Mouse (Mus musculus) heart, adult 2 months (tissue): Measurements from ENCODE around the gene Gm20696. TPM values are rescaled to one million over a fixed set of nuclear protein-coding genes. Genes with fewer than 3 reads are reported as not detected.

ENCODE experiments used
- DNase-seq, 2 experiments: peaks; one replicate each; pipeline ENCODE4 v3.0.0; 2021
- H3K27ac ChIP-seq: fragments of 200-600 bp; 2 replicates; pipeline ENCODE4 v1.8.1; 2022
- H3K27me3 ChIP-seq: fragments of 200-500 bp; 2 replicates; pipeline ENCODE4 v1.6.1; 2012; ENCODE audit warnings: mild to moderate bottlenecking, low read length, inconsistent platforms, mixed read lengths; ENCODE audit not compliant: control insufficient read depth, insufficient read depth
- H3K36me3 ChIP-seq: fragments of 200-500 bp; 2 replicates; pipeline ENCODE4 v1.6.1; 2012; ENCODE audit warnings: low read length, inconsistent platforms; ENCODE audit not compliant: control insufficient read depth, insufficient read depth
- H3K4me1 ChIP-seq: fragments of 200-500 bp; 2 replicates; pipeline ENCODE4 v1.6.1; 2011; ENCODE audit warnings: low read length; ENCODE audit not compliant: control insufficient read depth, insufficient read depth
- H3K4me3 ChIP-seq: fragments of 200-600 bp; 2 replicates; pipeline ENCODE4 v1.8.1; 2022
- H3K79me2 ChIP-seq: fragments of 200-500 bp; replicated peaks from 2 replicates; pipeline ENCODE4 v1.6.1; 2012; ENCODE audit warnings: mild to moderate bottlenecking, inconsistent platforms, low read length, moderate library complexity, mixed read lengths; ENCODE audit not compliant: control insufficient read depth, insufficient read depth
- H3K9ac ChIP-seq: fragments of 200-500 bp; 2 replicates; pipeline ENCODE4 v1.6.1; 2012; ENCODE audit warnings: low read depth, mild to moderate bottlenecking, control low read depth, inconsistent platforms, low read length, mixed read lengths
- CTCF ChIP-seq: fragments of 200-600 bp; IDR thresholded peaks from 2 replicates; pipeline ENCODE4 v1.8.1; 2022; ENCODE audit warnings: antibody characterized with exemption, mild to moderate bottlenecking, moderate library complexity
- EP300 ChIP-seq: fragments of 200-500 bp; IDR thresholded peaks from 2 replicates; pipeline ENCODE4 v1.6.1; 2011; ENCODE audit warnings: low read depth, low read length, control low read depth; ENCODE audit not compliant: insufficient read depth
- POLR2A ChIP-seq: fragments of 200-500 bp; IDR thresholded peaks from 2 replicates; pipeline ENCODE4 v1.6.1; 2011; ENCODE audit warnings: mild to moderate bottlenecking, low read depth, low read length, control low read depth; ENCODE audit not compliant: insufficient read depth
- WGBS: fragments of 180-500 bp; shearing (Covaris S2); methylation state at CpG from one replicate; pipeline ENCODE4 v1.1.7; 2018; 5-methylcytosine and 5-hydroxymethylcytosine counted together
- intact Hi-C: fragments of 180-260 bp; cut with DNase I; formaldehyde crosslinking; loops from one replicate; pipeline ENCODE4 v1.15.1; 2025
- polyA plus RNA-seq: library from polyadenylated mRNA; depleted of rRNA; stranded (reverse); fragments of >200 nt; gene quantifications from 2 replicates; pipeline ENCODE4 v1.2.3, GENCODE M21; 2012
- total RNA-seq, 2 experiments: library from RNA; stranded (reverse); gene quantifications; 2 replicates each; pipeline ENCODE4 v1.2.3; 2021

The Gm20696 gene
- total and polyA plus RNA-seq, 3 experiments: 0.61 to 1.7 (median 1.4) TPM

DNA sequence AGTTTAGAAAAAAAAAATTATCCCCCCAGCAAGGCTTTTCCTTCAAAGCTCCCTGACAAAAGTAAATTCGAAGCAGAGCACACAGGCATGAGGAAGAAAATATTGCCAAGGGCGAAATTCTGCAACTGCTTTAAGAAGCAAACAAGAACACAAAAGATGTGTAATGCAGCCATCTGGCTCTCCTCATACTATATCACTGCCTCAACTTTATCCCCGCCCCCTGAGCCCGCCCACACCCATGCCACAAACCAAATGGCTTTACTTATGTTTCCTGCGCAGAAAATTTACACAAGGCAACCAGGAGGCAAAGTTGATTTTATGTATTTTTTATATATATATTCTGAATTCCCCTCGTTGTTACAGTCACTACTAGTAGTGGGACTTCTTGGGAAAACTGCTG, 396.7 kb downstream of the Gm20696 start:
- H3K27ac ChIP-seq: no peak overlapping the region
- H3K4me1 ChIP-seq: peaks cover 7% of the 10 kb centered on the region
- TF ChIP-seq POLR2A (no peak), CTCF (no peak), EP300 (no peak)
- no peak for DNase-seq
- WGBS: 79% methylated on average over 6 of the region's 6 CpGs
- no peak overlapping the region for H3K4me3 ChIP-seq
- H3K27me3 ChIP-seq: no peaks in the 10 kb centered on the region
- intact Hi-C loops: no loop called here
- H3K9ac ChIP-seq: no peak overlapping the region
- H3K36me3 ChIP-seq: peaks cover 5% of the 10 kb centered on the region; the same call in 1 of the 2 replicates
- no peaks in the 10 kb centered on the region for H3K79me2 ChIP-seq

DNA sequence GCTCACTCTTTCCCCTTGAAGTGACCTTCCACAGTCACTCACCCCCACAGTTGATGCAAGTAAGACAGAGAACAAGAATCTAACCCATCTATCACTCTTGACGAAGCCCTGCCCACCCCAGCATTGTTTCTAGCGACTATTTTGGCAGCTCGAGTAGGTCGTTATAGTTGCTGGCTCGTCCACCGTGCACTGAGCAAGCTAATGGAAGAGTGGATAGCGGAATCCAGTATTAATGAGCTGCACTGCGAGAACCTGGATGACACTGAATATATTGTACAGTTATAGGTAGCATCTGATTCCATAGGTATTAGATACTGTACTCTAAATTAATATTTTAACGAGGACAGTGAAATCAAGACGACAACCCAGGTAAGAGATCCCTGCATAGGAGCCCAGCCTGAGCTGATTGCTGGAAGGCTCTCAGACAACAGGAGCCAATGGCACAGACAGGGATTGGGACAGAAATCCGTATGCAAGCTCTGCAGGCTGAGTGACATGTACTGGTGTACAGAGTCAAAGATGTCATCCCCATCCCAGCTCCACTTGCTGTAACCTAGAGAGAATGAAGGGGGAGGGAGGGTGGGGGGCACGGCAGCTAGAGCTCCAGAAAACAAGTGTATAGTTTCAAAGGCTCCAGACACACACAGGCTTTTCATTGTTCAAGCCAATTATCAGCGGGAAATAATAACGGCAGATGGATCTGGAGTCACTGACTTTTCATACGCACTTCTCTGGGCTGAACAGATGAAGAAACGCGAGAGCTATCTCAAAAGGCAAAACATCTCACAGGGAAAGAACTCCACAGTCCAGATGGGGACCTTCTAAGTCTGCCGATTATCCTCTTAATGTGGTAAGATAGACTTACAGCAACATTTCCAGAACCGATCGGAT, 398.2 kb downstream of the Gm20696 start:
- intact Hi-C loops: no loop called here
- no peaks in the 10 kb centered on the region for H3K27me3 ChIP-seq
- no peak for DNase-seq
- no peak overlapping the region for H3K27ac ChIP-seq
- peaks cover 5% of the 10 kb centered on the region; the same call in 1 of the 2 replicates for H3K36me3 ChIP-seq
- TF ChIP-seq CTCF (no peak), POLR2A (no peak), EP300 (no peak)
- peaks cover 12% of the 10 kb centered on the region for H3K4me1 ChIP-seq
- 70% methylated on average over 20 of the region's 20 CpGs for WGBS
- H3K9ac ChIP-seq: no peak overlapping the region
- H3K4me3 ChIP-seq: no peak overlapping the region
- no peaks in the 10 kb centered on the region; the same call in 1 of the 2 replicates for H3K79me2 ChIP-seq

DNA sequence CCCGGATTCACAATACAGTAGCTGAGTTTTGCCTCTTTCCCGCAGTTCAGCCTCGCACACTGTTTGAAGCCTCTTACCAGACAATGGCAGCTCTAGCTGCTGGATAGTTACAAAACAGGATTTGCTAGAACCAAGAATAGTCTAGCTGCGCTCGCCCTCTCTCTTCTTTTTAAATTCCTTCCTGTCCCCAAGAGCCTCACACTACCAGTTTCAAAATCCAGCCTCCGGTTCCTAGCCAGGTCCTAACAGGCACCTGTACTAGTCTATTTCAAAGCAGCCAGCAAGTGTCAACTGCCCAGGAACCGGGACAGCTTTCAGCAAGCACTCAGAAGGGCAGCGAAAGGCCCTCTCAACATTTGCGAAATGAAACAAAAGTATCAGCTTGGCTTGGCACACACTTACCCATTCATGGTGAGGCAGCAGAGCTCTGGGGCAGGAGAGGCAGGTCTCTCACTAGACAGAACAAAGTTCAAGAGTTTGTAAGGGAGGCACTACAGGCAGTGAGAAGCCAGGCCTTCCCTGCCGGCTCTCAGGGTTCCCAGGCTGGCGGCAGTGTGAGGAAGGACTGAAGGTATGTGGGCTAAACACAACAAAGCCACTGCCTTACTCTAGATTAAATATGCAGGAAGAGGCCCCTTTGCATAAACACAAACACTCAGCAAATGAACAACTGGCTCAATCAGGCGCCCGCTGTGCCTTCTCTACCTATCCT, 400.5 kb downstream of the Gm20696 start:
- Histone ChIP-seq H3K27me3 (no peaks in the 10 kb centered on the region), H3K9ac (peak overlapping the region; percentile 15), H3K79me2 (no peaks in the 10 kb centered on the region; the same call in 1 of the 2 replicates), H3K4me3 (peak overlapping the region; percentile 40), H3K4me1 (peaks cover 12% of the 10 kb centered on the region), H3K27ac (peak overlapping the region; percentile 38), H3K36me3 (peaks cover 5% of the 10 kb centered on the region; the same call in 1 of the 2 replicates)
- intact Hi-C loops: no loop called here
- TF ChIP-seq POLR2A (no peak), EP300 (0 out of 2 replicates have a peak, but pooled peaks have one; percentile 36)
- whole genome bisulfite sequencing: 28% methylated on average over 13 of the region's 13 CpGs
- DNase-seq: peak; percentile 46 to 52

DNA sequence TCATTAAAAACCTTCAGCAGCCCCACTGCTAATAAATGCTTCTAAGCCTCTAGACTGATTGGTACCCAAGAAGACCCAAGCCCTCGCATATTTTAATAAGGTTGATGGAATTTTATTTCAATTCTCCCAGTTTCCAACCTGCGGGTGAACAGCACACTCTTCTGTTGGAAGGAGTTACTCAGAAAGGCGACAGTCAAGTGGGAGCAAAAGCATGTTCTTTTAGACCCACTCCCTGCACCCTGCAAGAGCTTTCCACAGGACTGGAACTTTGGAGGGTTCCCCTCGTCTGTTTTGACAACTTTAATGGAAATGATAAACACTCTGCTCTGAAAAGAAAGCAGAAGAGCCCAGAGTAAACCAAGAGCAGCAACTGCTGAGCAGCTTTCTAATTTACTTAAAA, 401.4 kb downstream of the Gm20696 start:
- WGBS: 81% methylated on average over 4 of the region's 4 CpGs
- TF ChIP-seq CTCF (0 out of 2 replicates have a peak, but pooled peaks have one; percentile 18), EP300 (no peak)
- Histone ChIP-seq H3K4me3 (no peak overlapping the region), H3K4me1 (peaks cover 12% of the 10 kb centered on the region), H3K79me2 (no peaks in the 10 kb centered on the region; the same call in 1 of the 2 replicates), H3K9ac (no peak overlapping the region), H3K36me3 (peaks cover 5% of the 10 kb centered on the region; the same call in 1 of the 2 replicates), H3K27me3 (no peaks in the 10 kb centered on the region), H3K27ac (no peak overlapping the region)
- intact Hi-C loops: no loop called here
- no peak for DNase-seq

- Histone ChIP-seq H3K79me2 (no peaks in the 10 kb centered on the region; the same call in 1 of the 2 replicates), H3K4me1 (peaks cover 12% of the 10 kb centered on the region), H3K9ac (no peak overlapping the region), H3K4me3 (no peak overlapping the region), H3K36me3 (peaks cover 5% of the 10 kb centered on the region; the same call in 1 of the 2 replicates), H3K27ac (no peak overlapping the region), H3K27me3 (no peaks in the 10 kb centered on the region)
- intact Hi-C loops: no loop called here
- TF ChIP-seq CTCF (no peak), POLR2A (no peak), EP300 (no peak)
- no peak for DNase-seq
- 61% methylated on average over 13 of the region's 13 CpGs for WGBS
Observed at GRCm38 (mm10) chr6:99264192-99265093, 402.2 kb downstream of the Gm20696 start.
